ENCODE assay signal across 8 mouse cellular contexts in the genomic region with DNA sequence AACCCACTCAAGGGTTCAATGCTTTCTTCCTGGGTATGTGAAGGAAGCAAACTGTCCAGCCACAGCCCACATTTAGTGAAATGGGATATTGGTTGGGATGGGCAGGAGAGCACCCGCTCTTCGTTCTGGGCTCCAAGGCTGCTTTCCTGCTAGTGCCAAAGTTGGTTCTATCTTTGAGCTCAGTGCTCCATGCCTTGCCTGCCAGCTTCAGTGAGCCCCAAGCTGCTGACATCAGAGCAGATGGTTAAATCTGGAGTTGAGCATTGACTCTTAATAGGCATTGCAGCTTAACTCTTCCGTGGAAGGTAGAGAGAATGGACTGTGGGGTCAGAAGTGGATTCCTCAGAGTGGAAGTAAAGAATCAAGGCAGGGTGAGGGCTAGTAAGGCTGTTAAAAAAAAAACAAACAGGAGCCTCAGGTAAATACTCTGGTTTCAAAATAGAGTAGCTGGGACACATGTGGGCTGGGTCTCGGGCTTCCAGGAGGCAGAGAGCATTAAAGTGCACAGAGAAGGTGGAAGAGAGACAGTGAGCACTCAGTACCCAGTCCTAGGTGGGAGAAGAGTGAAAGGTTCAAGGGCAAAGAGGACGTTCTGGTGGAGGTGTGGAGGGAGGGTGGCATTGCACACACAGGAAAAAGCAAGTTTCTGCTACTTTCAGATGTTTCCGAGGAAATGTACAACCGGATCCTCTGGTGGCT. TPM values are rescaled to one million over a fixed set of nuclear protein-coding genes. Genes with fewer than 3 reads are reported as not detected.
A peak's percentile ranks its signal among the peaks of the same experiment; 100 is the strongest.
DNase-seq lines count a peak whose midpoint lies in the region; ATAC-seq and TF ChIP-seq lines count a peak whose summit lies in the region.

A gene (plus strand): TSS at position 649 of the 699 bp plus-strand sequence.

- no peak for TF ChIP-seq CTCF in brain, embryonic 14.5 days (IDR thresholded peaks at IDR 0.05; ENCODE audit: borderline replicate concordance, extremely low read depth, insufficient read depth, insufficient read length)

- TF ChIP-seq POLR2A in brain, embryonic 14.5 days (IDR thresholded peaks at IDR 0.05; ENCODE audit: borderline replicate concordance, extremely low read depth, insufficient read depth, insufficient read length, poor library complexity, severe bottlenecking) = no peak

- no peaks in the 10 kb centered on the region for H3K27me3 ChIP-seq in heart, embryonic 16.5 days (ENCODE audit: control insufficient read depth, insufficient read depth, low read length)
- no peaks in the 10 kb centered on the region for H3K27me3 ChIP-seq in stomach, embryonic 15.5 days (replicated peaks)

- 73% methylated on average over 7 of the region's 7 CpGs for WGBS in heart, embryonic 16.5 days
- 80% methylated on average over 7 of the region's 7 CpGs for WGBS in stomach, embryonic 15.5 days

- ATAC-seq in heart, embryonic 16.5 days (replicated peaks; ENCODE audit: extremely low read depth, insufficient read depth, low FRiP score) = no peak
- ATAC-seq in stomach, embryonic 15.5 days (ENCODE audit: insufficient read depth, low FRiP score, low read depth) = no peak

- H3K27ac ChIP-seq in heart, embryonic 16.5 days (ENCODE audit: low read length) = no peak within 1 kb of the TSS
- no peak within 1 kb of the TSS for H3K27ac ChIP-seq in stomach, embryonic 15.5 days

- no peak within 1 kb of the TSS for H3K4me2 ChIP-seq in heart, embryonic 16.5 days (ENCODE audit: low read depth, low read length)
- H3K4me2 ChIP-seq in stomach, embryonic 15.5 days = no peak within 1 kb of the TSS

- DNase-seq in layer of hippocampus, adult 18-20 months (ENCODE audit: low spot score in 2 of 2) = peak in 1 of 2 experiments; percentile 54
- no peak for DNase-seq in layer of hippocampus, adult 11-12 months (ENCODE audit: low spot score)
- DNase-seq in brain, embryonic 14.5 days (ENCODE audit: low read depth) = no peak
- DNase-seq in left cerebral cortex, postnatal 14 days (ENCODE audit: low spot score in 2 of 2) = no peak
- DNase-seq in embryo, embryonic 10.5 days (ENCODE audit: low spot score) = no peak
- no peak for DNase-seq in adipocyte (ENCODE audit: low spot score)

- no peaks in the 10 kb centered on the region for H3K9me3 ChIP-seq in heart, embryonic 16.5 days (replicated peaks; ENCODE audit: control insufficient read depth, low read length)
- no peaks in the 10 kb centered on the region for H3K9me3 ChIP-seq in stomach, embryonic 15.5 days

- intact Hi-C loops in left cerebral cortex, postnatal 14 days (cut with DNase I) = no loop called here

- H3K9ac ChIP-seq in heart, embryonic 16.5 days (ENCODE audit: low read length) = no peak within 1 kb of the TSS
- no peak within 1 kb of the TSS for H3K9ac ChIP-seq in stomach, embryonic 15.5 days

- H3K4me1 ChIP-seq in heart, embryonic 16.5 days (ENCODE audit: control insufficient read depth, insufficient read depth, low read length) = peaks cover 20% of the 10 kb centered on the region
- H3K4me1 ChIP-seq in stomach, embryonic 15.5 days = no peaks in the 10 kb centered on the region

- H3K36me3 ChIP-seq in heart, embryonic 16.5 days (ENCODE audit: control insufficient read depth, insufficient read depth) = no peaks in the 10 kb centered on the region
- no peaks in the 10 kb centered on the region for H3K36me3 ChIP-seq in stomach, embryonic 15.5 days

- H3K4me3 ChIP-seq in heart, embryonic 16.5 days (ENCODE audit: low read length) = no peak within 1 kb of the TSS
- no peak within 1 kb of the TSS for H3K4me3 ChIP-seq in stomach, embryonic 15.5 days (replicated peaks)

RNA-seq across cellular contexts. Expression of the gene that starts here (rescaled TPM):
- total RNA-seq in layer of hippocampus, adult 18-20 months (2021) = 100 to 1,000 TPM; 172 to 222 TPM
- polyA plus RNA-seq in brain, embryonic 14.5 days (2012; rRNA removed) = 17.0 and 19.4 TPM in 2 replicates
- 27.8 and 32.4 TPM in 2 replicates for polyA plus RNA-seq in heart, embryonic 16.5 days (2015; fragmentation: Nextera tagmentation; extraction: Ambion mirVana)
- 100 to 1,000 TPM in 1 of 2 experiments, 10 to 100 TPM in 1; 95.3 to 109 TPM for total RNA-seq in left cerebral cortex, postnatal 14 days (2021)
- polyA plus RNA-seq in stomach, embryonic 15.5 days (2015; fragmentation: Nextera tagmentation; extraction: Ambion mirVana) = 22.2 and 23.7 TPM in 2 replicates
